Mouse (Mus musculus) heart, adult 9 months (tissue): ENCODE results near the gene Bco1.

Experiments used
- DNase-seq, 2 experiments: peaks; one replicate each; pipeline ENCODE4 v3.0.0; 2022; ENCODE audit warnings: low spot score in 2 of 2

The Bco1 gene

DNA sequence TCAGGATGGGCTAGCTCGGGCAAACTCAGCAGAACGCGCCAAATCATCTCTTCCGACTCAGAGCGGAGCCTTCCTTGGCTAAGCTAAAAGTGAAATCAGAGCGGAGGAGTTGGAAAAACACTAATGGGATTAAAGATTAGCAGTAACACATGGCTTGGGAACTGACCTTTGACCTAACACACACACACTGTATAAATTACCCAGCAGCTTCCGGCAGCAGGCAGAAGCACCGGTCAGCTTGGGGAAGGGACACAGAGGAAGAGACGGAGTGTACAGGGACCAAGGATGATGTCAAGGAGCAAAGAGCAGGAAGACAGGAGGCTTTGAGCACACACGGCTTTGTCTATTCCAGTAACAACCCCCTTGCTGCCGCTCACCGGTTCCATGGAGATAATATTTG lies at the start of gene Bco1:
TSS of gene Bco1 (plus strand) at position 208 of the 400 bp plus-strand sequence.
- no peak for DNase-seq

DNA sequence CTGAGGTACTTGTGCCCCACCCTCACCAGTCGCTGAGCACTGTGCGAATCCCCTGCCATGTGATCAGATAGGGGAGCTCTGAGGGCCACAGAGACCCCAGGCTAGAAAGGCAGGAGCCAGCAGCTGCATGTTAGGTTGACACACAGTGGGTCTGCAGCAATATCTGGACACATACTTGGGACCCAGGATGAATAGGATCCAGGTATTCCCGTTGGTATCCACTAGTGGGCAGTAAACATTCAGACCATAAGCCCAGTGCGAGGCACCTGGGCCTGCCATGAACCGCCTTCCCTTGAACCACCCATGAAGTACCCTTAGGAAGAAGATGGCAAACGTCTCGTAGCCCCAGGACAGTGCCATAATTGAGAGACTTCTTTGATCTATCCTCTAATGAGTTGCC lies 46.2 kb upstream of the Bco1 start:
- no peak for DNase-seq

DNA sequence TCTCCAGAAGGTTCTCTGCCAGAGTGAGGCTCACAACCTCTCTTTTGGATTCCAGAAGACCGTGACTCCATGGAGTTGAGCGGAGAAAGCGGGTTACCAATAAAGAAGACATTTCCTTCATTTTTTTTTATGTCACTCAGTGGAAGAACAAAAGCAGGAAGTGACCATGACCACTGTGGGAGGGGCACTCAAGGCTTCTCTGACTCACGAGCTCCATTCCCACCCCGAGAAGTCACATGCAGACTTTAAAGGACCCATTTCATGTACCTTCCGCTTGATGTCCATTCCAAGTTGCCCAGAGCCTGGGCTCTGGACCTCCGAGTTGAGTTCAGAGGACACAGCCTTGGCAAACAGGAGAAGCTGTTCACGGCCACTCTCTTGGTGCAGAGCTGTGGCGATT lies 44.9 kb upstream of the Bco1 start:
- no peak for DNase-seq

DNA sequence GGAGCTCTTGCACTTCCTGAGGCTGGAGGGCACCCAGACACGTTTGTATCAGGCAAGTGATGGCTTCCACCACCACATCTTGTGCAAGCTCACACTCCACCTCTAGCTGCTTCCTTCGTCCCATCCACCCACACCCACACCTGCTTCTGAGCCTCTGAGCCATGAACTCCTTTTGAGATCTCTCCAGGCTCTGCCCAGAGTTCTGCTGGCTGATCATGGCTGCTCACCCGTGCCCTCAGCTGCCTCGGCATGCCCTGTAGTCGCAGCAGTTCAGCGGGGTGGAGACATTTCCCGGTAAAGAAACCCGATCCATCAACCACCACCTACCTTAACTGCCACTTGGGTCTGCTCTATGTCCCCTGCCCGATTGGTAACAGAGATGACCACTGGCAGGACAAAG lies 44.3 kb upstream of the Bco1 start:
- no peak for DNase-seq

DNA sequence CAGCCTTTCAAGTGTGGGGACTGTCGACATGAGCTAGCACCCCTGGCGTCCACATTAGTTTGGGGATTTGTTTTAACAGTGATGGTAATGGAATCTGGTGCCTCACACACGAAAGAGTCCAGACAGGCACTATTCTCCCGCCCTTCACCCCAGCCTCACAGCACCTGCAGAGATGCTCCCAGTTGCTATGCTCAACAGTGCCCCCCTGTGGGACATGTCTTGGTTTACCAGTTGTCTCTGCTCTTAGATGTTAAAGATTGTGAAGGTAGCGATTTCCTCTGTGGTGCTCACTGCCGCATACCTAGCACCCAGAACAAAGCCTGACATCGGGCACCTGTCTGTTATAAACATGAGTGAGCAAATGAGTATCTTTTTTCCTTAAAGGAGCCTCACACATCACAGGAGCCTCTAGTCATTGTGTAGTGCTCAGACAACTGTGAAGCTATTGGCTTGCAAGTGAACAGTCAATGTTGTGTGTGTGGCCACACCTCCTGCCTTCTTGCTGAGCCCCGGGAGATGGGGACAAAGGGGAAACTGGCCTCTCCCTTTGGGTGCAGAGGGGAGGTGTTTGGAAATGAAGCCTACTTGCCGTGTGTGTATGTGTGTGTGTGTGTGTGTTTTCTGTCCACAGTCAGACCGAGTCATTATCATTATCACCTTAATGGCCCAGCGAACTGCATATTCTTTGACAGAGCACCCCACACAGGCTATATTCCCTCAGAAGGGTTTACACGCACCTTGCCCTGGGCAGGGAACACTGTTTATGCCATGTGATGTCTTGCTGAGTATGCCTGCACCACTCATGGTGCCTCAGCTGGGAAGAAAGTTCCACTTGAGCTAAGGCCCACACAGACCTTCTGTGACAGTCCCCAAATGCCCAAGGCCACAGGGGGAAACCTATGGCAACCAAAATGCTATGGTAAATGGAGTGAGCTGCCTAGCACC lies 42.2 kb upstream of the Bco1 start:
- DNase-seq: no peak

- DNase-seq: no peak
These were observed 41.5 kb upstream of the Bco1 start for GRCm38 (mm10) chr8:117054146-117054545.

GRCm38 (mm10) chr8:117055097-117055496 lies 40.6 kb upstream of the Bco1 start:
- DNase-seq: peak; percentile 6 to 41

DNA sequence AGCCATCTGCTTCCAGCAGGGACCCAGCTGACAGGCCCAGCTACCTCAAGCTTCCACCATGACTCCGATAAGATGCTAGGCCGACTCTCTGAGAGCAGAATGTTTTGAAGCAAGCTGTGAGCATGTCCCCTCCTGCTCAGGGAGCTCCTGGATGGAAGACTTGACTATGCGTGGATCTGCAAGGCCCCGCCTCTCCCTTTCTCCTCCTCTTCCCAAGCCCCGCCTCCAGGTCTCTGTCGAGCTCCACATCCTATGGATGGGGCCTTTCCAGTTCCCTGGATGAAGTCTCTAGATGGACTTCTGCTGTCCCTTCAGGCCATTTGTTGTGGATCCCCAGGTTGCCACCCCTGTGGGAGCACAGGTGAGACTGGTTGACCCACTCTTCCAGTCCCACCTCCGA lies 36.6 kb upstream of the Bco1 start:
- DNase-seq: no peak

GRCm38 (mm10) chr8:117060306-117060705 lies 35.3 kb upstream of the Bco1 start:
- DNase-seq: no peak

DNA sequence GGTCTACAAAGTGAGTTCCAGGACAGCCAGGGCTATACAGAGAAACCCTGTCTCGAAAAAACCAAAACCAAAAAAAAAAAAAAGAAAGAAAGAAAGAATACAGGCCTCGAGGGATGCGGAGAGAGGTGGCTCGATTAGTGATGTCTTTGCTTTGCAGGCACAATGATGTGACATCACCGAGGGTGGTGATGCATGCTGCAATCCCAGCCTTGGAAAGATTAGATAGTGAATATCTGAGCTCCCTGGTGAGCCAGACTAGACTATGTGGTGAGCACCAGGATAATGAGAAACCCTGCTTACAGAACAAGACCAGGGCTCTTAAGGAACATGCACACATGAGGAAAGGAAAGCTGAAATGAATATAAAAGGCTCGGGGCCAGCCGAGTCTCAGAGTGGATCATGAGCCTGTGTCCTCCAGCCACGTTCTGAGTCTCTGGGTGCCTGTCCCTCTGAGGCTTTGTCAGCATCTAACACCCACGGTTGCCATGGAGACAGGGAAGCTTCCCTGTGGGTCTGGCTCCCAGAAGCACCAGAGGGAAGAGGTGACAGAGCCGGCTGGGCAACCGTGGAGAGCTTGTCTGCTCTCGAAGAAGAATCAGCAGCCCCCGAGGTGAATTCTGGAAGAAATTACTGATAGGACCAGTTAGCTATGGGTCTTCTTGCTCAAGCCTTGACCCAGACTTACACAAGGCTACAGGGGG lies 34.3 kb upstream of the Bco1 start:
- DNase-seq: no peak

DNA sequence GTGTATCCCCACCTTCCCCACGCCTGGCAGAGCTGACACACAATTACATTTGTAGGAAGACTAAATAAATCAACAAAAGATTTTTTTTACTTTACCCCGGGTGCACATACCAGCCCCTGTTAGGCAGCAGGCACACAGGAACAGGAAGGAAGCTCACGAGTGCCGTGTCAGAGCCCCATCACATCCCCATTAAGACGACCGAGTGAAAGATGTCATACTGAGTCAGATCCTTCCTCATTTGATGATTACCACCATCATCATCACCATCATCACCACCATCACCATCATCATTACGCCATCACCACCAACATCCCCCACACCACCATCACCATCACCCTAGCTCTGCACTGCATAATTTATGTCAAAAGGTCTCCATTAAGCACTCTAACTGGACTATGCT lies 28.7 kb upstream of the Bco1 start:
- DNase-seq: no peak

GRCm38 (mm10) chr8:117067396-117067795 lies 28.3 kb upstream of the Bco1 start:
- DNase-seq: no peak

DNA sequence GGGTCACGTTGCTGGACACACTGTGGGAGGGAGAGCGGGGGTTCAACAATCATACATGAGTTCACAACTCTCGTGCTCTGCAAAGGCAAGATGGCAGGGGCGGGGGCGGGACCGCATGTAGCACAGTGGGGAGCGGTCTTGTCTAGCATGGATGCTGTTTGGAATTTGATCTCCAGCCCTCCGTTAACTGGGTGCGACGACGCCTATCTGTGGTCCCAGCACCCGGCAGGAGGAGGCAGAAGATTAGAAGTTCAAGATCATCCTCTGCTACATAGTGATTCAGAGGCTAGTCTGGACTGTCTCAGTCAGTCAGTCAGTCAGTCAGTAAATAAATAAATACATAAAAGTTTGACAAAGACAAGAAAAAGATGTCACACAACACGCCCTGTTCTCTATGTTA lies 27.4 kb upstream of the Bco1 start:
- DNase-seq: no peak

DNA sequence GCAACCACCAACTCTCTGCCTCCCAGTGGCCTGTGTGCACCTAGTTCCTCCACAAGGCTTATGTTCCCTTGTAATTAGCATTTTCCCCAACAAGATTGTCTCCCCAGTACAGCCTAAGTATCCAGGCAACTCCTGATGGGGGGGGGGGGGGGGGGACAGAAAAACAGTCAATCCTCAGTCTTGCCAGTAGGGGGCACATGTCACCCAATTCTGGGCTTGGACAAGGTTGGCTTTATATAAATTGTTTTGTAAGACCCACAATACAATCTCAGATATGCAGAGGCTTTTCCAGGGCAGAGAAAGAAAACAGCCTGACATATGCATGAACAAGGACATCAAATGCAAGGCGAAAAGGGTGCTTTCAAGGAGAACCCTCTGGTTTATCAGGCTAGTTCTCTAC lies 25.9 kb upstream of the Bco1 start:
- DNase-seq: no peak

- no peak for DNase-seq
These were observed 21.1 kb upstream of the Bco1 start for GRCm38 (mm10) chr8:117074350-117075182.

- no peak for DNase-seq
These were observed 17.2 kb upstream of the Bco1 start for GRCm38 (mm10) chr8:117078367-117078926.

GRCm38 (mm10) chr8:117079652-117080051 lies 16.0 kb upstream of the Bco1 start:
- DNase-seq: no peak

- DNase-seq: no peak
These were observed 13.2 kb upstream of the Bco1 start, which contains the start of gene Pkd1l2 for GRCm38 (mm10) chr8:117082399-117082872. Pkd1l2 (minus strand) TSS chr8:117082449.

DNA sequence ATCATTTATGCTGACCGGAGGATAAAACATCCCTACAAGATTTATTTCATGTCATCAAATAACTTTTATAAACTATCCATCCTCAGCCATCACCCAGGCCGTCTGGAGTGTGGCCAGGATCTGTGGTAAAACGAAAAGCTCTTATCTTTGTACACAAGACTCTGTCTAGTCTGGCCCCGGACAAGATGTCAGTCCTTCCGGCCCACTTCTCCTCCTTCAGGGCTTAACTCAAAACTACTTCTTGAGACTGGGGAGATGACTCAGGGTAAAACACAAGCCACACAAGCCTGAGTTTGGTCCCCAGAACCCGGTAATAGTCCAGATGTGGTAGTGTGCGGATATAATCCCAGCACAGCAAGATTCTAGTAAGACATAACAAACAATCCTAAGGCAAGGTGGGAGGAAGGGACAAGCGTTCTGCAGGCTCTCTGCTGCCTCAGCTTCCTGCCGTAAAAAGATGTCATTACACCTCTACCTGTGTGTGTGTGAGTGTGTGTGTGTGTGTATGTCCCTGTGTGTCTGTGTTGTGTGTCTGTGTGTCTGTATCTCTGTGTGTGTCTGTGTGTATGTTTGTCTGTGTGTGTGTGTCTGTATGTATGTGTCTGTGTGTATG lies 12.6 kb upstream of the Bco1 start:
- no peak for DNase-seq

- DNase-seq: no peak
These were observed 10.1 kb upstream of the Bco1 start for GRCm38 (mm10) chr8:117085521-117085920.

- DNase-seq: no peak
These were observed 8.6 kb upstream of the Bco1 start for GRCm38 (mm10) chr8:117087036-117087435.
